Mouse (Mus musculus) testis, adult 2 months (tissue): ENCODE measurements around the gene P4ha3.

Source experiments
- CTCF ChIP-seq: fragments of 200-500 bp; IDR thresholded peaks from 2 replicates; pipeline ENCODE4 v1.5.1; 2012; ENCODE audit warnings: low read depth, mild to moderate bottlenecking, inconsistent platforms, low read length, moderate library complexity; ENCODE audit not compliant: control insufficient read depth, insufficient read depth, insufficient replicate concordance
- POLR2A ChIP-seq: fragments of 200-500 bp; IDR thresholded peaks from 2 replicates; pipeline ENCODE4 v1.6.1; 2012; ENCODE audit warnings: low read depth, mild to moderate bottlenecking, inconsistent platforms, low read length, moderate library complexity; ENCODE audit not compliant: control insufficient read depth

DNA sequence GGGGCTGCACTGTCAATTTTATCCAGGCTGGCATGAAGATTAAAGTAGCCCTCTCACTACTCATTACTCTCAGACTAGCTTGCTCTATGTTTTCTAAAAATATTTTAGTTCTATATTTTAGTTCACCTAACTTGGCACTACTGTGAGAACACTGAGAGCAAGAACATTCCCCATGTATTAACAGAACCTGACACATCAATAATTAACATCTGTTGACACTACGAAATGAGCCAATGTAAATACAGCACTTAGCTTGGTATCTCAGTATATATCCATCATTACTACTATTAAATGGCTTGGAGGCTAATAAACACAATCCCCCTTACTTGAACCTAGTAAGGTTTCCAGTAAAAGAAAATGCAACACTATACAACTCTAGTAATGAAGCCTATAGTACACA, 71.4 kb downstream of the P4ha3 start:
- TF ChIP-seq CTCF = no peak
- no peak for TF ChIP-seq POLR2A
